Mouse (Mus musculus) layer of hippocampus, postnatal 36 days (tissue): ENCODE data around the gene Sos2. TPM values are rescaled to one million over a fixed set of nuclear protein-coding genes. Genes with fewer than 3 reads are reported as not detected.
A peak's percentile ranks its signal among the peaks of the same experiment; 100 is the strongest.

Source experiments
- DNase-seq, 2 experiments: peaks; one replicate each; pipeline ENCODE4 v3.0.0; 2022
- total RNA-seq, 2 experiments: library from RNA; stranded (reverse); gene quantifications; 2 replicates each; pipeline ENCODE4 v1.2.3; 2021

Gene Sos2
- 10 to 100 TPM; 33.9 to 35.4 TPM for total RNA-seq

DNA sequence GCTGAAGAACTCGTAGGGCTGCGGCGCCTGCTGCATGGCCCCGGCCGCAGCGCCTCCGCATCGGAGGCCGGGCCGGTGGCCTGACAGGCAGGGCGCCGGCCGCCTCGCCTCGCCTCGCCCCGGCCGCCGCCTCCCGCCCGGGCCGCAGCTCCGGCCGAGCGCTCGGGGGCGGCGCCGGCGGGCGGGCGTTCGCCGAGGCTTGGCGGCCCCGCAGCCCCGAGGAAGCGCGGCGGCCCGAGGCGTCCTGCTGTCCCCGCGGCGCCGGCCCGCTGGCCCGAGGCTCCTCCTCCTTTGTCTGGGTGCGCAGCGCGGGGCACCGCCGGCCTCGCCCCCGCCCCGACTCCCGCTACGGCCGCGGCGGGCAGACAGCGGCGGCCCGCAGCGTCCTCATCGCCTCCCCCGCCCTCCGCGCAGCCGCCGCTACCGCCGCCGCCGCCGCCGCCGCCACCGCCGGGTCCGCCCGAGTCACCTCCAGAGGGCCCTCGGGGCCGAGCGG lies at the start of gene Sos2:
Sos2 (minus strand) TSS at position 287 of the 496 bp plus-strand sequence.
- DNase-seq = peak; percentile 46 to 62

DNA sequence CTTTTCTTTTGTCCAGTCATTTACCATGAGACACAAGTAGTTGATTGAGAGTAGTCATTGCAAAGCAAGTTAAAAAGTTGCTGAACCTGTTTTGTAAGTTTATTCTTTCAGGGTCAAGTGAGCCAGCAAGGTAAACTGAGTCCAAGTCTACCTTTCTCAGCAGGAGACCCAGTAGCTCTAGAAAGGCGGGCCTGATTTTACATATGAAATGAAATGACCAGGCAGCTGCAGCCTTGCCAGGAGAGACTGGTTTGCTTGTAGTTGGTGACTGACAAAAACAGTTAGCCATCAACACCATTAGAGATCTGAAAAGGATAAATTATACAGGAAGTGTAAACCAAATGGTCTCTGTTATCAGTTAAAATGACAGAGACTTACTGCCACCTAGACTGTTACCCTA lies 48.7 kb upstream of the Sos2 start:
- DNase-seq = no peak

DNA sequence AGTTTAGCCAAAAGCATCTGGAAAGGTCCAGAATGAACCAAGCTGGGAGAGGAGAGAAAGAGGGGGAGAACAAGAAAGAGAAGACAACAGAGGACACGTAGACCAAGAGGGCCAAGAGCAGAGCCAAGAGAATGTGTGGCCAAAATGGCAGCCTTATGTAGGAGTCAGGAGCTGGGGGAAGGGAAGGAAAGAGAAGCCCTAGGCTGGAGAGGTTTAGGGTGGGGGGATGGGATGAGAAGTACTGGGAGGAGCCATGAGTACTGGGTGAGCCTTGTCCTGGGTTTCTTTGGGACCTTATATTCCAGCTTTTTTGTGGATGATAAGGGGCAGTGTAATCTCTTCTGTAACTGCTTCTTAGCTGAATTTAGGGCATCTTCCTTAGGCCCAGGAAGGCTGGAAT lies 47.6 kb upstream of the Sos2 start:
- no peak for DNase-seq

DNA sequence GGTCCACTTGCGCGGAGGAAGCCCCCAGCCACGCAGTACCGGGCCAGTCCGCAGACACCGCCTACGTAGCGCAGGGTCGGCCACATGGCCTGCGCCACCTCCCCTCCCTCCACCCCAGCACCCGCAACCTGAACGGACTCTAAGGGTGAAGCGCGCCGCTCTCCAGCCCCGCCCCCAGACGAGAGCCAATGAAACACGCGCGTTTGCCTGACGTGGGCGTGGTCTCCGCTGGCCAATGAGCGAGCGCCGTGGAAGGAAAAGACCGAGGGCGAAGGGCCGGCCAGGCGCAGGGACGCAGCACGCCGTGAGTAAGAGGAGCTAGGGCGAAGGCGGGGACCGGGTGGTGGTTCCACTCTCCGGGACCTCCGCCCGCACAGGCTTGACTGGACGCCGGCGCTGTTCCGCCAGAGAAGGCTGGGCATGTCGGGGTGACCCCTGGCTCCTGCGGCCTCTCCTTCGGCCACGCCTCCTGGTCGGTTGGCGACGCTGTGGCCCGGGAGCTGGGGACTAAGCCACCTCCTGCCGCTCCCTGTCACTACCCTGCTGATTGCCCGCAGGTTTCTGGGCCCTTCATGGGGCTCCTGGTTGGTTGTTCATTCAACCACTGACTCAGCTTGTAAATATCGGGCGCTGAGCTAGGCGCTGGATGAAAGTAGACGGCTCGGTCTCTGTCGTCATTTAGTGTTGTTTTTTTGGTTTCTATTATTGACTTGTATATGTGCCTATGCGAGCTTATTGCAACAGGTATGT lies 43.2 kb upstream of the Sos2 start, which contains the start of the genes L2hgdh and Atp5s:
L2hgdh (minus strand) TSS at position 163 of the 750 bp plus-strand sequence.
Atp5s (plus strand) TSS at position 240 of the 750 bp plus-strand sequence.
- peak; percentile 92 to 94 for DNase-seq

DNA sequence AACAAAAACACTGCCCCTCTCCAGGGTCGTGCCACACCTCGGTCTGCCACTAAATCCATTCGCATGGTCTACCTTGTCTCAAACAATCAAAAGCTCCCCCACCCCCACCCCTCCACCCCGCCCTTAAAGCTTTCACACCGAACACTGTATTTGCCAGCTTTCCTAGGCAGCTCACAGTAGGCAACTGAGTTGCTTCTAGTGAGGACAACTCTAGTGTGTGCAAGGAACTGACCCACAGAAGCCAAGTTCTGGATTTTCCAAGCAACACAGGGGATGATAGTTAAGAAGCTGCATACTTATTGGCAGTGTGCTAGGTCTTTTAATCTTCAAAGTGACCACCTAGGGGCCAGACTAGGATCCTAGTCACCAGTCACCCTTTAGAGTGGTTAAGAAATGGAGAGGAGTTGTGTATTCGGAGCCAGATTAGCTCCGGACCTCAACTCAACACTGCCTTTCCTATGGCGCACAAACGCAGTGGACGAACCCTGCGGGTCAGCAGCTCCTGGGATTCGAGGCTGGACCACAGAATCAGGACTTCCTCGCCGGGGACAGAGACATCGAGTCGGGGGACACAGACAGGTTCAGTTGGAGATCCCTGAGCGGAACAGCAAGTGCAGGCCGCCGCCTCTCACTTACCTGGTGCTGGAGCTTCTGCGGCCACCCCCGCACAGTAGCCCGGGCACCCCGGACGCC lies 42.5 kb upstream of the Sos2 start:
- DNase-seq = no peak

DNA sequence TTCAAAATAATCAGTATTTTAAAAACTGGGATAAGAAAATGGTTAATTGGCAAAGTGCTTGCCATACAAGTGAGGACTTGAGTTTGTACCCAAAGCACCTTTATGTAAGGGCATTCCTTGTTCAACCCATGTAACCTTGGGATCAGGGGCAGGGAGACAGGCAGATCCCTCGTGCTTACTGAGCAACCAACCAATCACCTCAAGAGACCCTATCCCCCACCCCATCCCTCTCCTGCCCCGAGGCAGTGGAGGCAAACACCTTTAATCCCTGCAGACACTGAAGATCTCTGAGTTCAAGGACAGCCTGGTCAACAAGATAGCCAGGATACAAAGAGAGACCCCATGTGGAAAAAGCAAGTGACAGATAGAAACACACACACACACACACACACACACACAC lies 41.7 kb upstream of the Sos2 start:
- DNase-seq = no peak

DNA sequence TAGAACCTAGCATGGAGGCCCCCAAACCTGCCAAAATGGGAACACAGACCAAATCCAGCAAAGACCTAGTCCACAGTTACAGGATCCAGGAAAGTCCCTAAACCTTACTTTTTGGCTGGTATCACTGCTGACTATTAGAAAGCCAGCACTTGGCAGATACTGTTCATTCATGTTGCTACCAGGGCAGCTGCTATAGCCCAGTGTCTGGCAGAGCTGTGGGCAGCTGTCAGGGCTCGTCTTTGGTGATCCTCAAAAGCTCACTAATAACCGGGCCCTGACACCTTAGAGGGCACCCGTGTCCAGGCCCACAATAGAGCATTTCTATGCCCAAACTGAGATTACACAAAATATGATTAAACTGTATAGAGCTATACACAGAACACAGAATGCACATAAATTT lies 41.2 kb upstream of the Sos2 start:
- no peak for DNase-seq

DNA sequence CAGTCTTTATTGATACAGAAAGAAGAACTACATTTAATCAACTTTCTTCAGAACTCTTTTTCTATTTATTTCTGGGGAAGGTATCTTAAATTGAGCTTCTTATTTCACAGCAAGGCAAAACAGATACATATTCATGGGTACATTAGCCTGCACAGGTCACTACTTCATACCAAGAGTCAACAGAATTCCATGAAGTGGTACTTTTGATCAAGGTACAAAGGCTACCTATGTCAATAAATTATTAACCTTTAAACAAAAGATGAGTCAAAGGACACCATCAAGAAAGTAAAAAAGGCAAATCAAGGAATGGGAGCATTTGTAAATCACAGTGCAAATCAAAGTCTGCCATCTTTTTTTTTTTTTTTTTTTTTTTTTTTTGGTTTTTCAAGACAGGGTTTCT lies 32.0 kb upstream of the Sos2 start:
- DNase-seq = no peak

DNA sequence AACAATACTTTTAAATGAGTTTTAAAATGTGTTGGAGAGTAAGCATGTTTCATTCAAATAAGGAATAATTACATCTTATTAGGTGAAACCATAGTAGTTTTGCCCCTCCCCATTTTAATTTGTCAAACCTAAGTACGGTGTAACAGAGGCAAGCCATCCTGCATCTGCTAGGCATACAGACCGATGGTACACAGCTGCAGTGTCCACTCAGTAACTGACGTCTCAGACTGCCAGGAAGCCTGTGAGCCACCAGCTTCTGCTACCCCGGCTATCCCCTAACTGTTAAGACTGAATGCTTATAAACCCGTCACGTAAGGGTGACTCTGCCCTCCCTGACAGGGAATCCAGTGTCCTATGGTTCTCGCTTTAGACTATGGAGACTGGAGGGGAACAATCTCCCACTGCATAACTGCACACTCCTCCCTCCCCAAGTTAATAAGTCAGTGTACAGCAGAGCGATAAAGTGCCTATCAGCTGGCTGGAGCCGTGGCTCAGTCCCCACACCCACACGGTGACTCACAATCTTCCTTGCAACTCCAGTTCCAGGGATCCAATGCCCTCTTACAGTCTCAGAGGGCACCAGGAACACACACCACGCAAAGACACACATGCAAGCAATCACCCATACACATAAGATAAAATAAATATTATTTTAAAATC lies 23.3 kb upstream of the Sos2 start:
- DNase-seq = no peak

DNA sequence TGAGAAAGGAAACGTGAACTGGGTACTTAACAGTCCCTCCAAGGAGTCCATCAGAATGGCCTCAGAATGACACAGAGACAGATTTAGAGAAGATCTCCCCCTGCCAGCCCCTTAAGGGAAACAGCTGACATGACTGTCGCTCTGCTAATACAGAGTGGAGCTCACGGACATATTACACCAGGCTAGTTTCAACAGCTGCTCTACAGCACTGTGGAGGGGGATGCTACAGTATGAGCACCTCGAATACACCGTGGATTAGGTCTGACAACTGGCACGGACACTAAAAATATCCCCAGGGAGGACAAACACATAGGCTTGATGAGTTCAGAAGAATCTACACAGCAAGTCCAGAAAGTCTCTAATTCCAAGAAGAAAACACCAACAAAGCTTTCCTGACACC lies 16.7 kb upstream of the Sos2 start:
- DNase-seq = no peak

DNA sequence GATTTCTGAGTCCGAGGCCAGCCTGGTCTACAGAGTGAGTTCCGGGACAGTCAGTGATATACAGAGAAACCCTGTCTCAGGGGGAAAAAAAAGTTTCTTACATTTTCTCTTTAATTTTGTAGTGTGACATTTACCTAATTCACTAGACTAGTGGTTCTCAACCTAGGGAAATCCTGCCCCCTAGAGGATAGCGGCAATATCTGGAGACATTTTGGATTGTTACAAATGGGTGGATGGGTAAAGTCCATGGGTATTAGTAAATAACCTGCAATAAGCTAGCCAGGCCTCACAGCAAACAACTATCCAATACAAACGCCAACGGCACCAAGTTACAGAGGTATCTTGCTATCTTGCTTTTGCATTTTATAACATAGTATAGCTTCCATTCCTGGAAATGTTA lies 15.1 kb upstream of the Sos2 start:
- DNase-seq = peak in 1 of 2 experiments; percentile 22

DNA sequence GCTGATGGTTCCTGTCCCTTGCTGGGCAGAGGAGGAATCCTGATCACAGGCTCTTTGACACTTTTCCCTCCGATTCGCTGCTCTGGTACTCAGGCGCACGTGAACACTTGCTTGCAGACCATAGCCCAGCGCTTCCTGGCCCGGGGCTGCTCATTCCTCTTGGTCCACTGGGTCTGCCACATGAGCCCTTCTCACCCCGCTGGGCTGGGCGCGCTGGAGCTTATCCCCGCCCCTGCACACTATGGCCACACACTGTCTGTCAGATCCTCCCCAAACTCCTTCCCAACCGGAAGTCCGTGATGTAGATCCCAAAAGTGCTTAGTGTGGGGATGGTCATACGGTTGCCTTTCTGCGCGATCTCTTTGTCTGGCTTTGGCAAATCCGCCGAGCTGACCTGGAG lies 11.8 kb upstream of the Sos2 start:
- no peak for DNase-seq

DNA sequence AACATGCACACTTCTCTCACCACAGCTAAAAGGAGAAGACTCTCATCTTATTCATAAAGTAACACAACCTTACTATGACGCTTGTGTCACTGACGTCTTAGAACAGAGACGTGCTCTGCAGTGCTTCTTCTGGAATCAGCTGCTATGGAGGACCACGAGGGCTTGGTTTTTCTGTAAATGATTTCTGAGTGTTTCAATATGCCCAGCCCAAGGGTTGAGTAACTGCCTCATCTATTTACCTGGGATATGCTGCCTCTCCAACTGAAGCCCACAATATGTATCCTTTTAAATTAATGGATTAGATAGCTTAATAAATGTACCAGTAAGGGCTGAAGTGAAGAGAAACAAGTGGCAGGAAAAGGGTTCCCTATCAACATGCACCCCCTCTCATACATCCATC lies 9.1 kb upstream of the Sos2 start:
- DNase-seq = no peak

DNA sequence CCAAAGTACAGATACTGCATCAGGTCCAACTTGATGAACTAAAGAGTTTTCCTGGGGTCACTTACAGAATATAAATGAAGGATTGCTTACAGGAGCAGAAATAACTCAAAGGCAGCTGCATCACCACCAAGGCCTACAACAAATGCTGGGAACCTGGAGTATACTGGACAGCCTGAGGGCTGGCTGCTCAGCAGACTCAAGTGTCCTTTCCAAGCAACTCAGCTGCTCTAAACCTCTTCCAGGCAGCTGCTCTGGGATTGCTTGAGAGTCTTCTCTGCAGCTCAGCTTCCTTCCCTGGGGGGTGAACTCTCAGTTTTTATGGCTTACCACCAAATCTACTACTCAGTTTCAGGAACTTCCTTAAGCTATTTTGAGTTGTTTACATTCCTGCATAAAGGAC lies 7.4 kb upstream of the Sos2 start:
- DNase-seq = no peak

DNA sequence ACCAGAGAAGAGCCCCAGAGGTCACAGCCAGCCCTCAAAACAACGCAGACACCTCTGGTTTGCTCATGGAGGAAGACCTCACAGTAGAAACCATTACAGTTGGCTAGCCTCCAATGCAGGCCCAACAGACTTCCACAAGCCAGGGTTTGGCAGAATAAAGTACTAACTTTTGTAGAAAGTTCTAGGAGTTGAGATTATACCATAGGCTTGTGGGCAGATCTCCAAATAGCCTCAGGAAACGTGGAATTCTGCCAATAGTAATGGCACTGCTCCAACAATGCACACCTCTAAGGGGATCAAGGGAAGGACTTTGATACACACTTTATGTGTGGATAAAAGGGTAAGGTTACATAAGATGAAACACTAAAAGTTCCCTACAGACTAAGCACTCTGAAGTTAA lies 6.7 kb upstream of the Sos2 start:
- no peak for DNase-seq

DNA sequence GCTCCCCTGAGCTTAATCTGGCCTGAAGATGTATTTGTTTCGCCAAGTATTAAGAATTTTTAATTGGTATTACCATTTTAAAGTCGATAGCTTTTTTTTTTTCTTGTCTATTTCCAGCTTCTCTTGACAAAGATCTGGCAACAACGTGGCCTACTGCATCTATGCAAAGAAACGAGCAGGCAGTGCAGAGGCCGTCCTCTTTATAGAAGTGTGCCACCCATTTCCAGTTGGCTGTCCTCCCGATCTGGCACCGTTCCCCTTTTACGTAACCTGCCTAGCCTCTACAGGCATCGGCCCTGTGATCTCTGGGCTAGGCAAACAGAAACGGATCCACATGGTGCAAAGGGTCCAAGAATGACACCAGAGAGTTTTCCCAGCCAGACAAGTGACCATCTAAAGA lies 1.9 kb upstream of the Sos2 start:
- DNase-seq = peak; percentile 47 to 48

DNA sequence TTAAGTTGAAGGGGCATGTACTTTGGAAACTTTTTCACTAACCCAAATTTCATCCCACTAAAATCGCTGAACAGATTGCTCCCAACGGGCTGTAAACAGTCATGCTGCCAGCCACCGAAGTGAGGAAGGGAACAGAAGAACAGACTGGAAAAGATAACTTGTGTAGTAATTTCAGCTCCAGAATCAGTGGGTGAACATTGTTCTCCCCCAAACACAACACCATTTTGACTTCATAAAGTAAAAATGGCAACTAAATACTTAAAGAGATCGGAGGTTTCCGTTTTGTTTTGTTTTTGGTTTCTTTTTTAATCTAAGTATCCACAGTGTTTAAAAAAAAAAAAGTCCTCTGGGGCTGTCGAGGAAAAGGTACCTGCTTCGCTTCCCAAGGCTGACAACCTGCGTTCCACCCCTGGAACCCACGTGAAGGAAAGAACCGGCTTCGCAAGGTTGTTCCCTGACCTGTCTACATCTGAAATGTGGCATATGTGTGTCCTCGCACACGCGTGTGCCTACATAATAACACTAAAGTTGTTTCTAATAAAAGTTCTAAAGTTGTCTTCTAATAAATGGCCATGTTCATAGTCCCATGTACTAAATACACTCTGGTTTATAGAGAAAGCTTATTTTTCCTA lies 1.3 kb upstream of the Sos2 start:
- peak; percentile 12 to 29 for DNase-seq

DNA sequence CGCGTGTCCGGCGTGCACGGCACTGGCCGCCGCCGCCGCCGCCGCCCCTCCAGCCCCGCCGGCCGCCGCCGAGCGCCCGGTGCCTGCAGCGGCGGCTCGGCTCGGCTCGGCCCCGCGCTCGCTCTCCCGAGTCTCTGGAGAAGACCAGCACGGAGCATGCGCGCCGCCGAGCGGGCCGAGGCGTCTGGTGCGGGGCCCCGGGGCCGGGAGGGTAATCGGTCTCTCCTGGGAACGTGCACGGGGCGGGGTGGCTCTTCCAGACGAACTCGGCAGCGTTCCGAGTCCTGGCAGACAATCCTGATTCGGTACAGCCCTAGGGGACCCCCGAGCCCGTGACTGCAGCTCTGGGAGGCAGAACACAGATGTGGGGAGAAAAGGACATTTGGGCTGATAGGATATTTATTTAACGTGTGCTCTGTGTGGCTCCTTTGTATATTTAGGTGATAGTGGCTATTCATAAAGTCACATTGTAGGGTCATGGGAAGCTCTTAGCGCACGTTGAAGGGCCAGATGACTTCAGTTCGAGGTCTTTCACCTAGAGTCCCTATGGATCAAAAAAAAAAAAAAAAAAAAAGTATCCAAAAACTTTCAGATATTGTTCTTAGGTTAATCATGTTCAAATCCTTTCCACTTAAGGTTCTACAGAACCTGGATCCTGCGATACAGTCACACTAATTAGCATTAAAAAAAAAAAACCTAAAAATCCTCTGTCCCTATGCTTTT lies 574 bp upstream of the Sos2 start:
- peak; percentile 73 to 82 for DNase-seq

DNA sequence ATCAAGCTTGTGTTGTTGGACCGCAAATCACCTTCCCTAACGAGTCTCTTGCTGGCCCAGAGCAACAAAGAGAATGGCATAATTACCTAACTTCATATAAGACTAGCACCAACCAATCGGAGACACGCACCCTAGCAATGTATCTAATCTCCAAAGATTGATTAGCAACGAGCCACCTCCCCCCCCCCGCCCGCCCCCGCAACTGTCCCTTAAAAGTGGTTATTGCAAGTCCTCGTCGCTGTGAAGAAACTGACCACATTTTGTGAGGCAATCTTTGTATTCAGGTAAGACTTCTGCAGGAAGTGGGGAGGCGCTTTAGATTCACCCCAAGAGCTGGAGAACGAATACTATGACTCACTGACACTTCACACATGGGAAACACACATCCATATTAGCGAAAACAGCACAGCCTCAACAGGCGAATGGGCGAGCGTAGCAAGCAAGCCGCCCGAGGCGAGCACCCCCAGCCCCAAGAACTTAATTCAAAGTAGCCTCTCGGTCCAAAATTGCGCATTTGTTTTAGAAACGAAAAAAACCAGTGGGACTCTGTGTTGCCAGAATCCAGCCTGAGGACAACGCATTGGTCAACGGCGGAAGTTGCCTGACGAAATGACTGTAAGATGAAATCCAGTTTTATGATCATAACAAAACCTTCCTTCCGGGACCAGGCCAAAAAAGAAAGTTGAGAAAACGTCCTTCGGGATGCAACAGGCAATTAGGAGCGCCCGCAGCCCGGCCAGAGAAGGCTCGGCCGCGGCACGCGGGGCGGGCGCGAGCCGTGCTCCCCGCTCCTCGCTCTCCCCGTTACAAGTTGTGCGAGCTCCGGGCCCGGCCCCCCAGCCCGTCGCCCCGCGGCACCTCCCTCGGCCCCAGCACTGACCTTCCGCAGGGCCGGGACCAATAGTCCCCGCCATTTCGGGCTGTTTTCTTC lies 752 bp downstream of the Sos2 start:
- DNase-seq = peak; percentile 23 to 27

DNA sequence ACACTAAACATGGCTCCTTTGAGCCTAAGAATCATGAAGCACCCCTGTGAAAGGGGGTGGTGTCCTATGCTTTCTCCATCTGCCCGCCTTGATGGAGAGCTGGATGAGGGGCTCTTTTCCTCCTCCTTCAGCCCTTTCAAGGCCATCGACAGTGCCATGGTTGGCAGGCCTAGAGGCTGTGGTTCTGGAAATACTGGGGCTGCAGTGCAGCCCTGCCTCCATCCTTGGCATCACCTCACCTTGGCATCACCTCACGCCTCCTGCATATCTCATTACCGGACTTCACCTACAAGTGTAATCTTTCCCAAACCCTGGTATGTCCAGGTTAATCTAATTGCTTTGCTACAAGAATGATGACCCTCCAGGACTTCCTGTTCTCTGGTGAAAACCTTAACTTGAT lies 5.5 kb downstream of the Sos2 start:
- no peak for DNase-seq
